Mouse (Mus musculus): ENCODE results near the gene Pnmal2. TPM values are rescaled to one million over a fixed set of nuclear protein-coding genes. Genes with fewer than 3 reads are reported as not detected.

Pnmal2 gene
- polyA plus RNA-seq, 1 experiment, result 0.83 TPM

DNA sequence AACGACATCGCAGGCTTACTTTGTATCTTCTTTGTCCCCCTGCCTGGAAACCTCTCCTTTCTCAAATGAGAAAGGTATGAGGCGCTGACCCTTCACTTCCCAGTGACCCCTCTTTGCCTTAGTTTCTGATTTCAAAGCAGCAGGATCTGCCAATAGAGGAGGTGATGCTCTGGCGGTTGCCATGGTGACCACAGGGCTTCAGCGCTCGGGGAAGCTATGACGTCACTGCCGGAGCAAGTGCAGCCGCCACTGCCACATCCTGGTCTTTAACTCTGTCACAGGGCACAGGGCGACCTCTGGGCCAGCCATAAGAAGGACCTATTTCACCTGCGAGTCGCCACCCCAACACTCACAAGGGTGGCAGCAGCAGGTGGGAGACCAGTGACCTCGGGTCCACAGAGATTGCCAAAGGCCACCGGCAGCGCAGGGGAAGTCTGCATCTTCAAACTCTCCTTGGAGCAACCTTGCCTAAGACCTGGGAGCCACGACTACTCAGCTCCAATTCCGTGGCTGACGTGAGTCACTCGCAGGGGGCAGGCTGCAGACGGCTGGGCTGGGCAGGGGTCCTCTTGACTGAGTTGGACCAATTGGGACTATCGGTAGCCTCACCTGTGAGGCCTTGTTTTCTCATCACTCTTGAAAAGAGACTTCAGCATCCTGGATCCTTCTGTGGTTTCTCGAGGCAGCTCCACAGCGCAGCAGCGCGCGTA, 38.5 kb downstream of the Pnmal2 start, which contains the start of gene Gm42372:
TSS of gene Gm42372 (plus strand) at position 228 of the 710 bp plus-strand sequence.
- DNase-seq (ENCODE audit: low spot score), result no peak

DNA sequence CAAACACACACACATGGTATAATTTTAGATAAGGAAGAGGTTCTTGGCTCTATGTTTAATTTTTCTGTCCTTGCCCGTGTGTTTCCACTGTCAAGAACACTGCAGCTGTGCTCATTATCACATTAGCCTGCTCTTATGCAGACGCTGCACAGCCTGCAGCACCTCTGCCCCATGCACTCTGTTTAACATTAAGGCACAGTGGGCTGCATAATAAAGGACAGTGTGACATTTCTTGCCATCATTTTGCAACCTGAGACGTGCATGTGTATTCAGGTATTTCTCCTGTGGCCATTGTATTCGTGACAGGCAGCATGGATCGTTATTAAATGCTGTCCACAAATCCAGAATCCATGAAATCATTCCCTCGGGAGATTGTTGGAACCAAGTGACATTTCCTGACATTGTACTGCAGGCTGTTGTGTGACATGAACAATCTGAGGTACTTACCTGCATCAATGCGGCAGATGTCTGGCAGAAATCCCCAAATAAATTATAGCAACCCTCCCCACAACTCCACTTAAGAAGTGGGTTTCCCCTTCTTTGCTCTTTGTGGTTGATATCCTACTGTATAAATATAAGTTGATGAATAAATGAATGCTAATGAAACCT, 43.2 kb downstream of the Pnmal2 start:
- no peak for DNase-seq (ENCODE audit: low spot score)

DNA sequence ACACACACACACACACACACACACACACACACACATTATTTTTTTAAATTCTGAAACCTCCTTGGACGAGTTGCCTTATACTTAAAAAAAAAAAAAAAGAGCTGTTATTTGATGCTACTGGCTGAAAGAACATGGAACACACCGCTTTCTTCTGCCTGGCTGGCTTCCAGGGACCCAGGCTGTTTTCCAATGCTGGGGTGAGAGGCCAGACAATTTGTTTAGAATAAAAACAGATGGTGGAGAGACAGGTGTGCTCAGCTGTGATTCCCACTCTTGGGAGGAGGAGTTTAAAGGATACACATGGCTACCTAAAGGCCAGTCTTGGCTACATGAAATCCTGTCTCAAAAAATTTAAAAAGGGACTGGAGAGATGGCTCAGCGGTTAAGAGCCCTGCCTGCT, 43.9 kb downstream of the Pnmal2 start:
- no peak for DNase-seq (ENCODE audit: low spot score)

DNA sequence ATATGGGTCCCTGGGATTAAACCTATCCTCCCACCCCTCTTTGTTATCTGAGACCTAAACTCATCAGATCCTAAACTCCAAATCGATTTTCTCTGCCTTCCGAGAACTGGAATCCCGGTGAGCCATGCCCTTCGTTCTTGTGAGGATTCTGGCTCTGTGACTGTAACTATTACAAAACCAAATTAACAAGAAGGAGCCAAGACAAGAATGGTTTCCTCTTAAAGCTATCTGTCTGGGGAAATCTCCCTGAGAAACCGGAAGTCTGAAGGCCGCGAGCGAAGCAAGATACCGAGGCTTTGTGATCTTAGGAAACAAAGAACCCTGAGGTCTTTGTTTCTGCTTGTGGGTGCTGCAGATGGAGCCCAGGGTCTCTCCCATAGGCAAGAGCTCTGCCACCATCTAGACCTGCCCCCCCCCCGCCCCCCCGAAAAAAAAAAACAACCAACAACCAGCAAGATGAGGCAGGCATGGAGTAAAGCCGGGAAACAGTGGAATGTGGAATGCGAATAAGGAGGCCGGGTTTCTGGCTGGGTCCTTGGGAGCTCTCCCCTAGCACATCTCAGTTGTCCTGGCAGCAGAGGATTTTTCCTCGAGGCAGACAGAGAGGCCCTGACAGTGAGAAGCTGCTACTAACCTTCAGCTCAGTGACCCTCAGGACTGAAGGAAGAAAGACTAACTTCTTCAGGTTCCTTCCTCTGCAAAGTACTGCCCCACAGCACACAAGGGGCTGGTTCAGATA, 45.7 kb downstream of the Pnmal2 start:
- DNase-seq (ENCODE audit: low spot score), result no peak

DNA sequence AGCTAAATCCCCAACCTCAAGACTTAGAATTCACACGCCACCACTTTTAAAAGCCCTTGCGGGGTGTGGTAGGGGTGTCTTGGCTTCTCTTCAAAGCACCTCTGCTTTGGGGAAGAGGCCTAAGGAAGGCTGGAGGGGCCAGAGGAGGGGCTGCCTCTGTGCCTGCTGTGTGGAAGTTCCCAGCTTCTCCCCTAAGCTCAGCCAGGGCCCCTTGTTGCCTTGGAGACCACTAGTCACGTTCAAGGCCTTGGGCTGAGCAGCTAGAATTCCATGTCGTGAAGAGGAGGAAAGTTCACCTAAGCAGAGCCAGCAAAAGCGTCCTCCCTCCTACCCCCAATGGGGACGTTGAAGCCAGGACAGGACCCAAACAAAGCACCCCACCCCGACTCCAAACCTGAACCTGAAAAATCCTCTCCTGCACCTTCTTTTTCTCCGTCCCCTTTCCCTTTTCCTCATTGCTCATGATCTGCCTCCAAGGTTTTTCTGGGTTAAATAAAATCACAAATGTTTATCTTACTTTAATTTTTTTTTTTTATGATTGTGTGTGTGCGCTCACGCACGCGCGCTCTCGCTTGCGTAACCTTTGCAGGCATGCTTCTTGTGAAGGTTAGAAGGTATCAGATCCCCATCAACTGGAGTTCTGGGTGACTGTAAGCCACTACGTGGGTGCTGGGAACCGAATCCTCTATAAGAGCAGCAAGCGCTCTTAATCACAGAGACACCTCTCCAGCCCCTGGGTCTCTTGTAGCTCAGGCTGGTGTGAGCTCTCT, 47.4 kb downstream of the Pnmal2 start:
- no peak for DNase-seq (ENCODE audit: low spot score)

DNA sequence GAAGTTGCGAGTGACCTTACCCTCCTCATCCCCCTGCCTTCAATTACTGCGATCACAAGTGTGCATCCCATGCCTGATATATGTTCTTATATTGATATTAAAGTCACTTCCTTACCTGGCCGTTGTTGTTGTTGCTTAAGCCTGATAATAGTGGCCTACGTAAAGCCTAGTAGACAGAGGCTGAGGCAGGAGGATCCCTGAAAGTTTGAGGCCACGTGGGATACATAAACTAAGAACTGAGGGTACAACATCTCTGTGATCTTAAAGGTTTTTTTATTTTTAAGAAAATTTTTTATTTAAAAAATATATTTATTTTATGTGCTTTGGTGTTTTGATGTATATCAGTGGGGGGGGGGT, 47.9 kb downstream of the Pnmal2 start, which contains the start of gene Ccdc8:
TSS of gene Ccdc8 (plus strand) at position 258 of the 357 bp plus-strand sequence.
- DNase-seq (ENCODE audit: low spot score), result no peak

DNA sequence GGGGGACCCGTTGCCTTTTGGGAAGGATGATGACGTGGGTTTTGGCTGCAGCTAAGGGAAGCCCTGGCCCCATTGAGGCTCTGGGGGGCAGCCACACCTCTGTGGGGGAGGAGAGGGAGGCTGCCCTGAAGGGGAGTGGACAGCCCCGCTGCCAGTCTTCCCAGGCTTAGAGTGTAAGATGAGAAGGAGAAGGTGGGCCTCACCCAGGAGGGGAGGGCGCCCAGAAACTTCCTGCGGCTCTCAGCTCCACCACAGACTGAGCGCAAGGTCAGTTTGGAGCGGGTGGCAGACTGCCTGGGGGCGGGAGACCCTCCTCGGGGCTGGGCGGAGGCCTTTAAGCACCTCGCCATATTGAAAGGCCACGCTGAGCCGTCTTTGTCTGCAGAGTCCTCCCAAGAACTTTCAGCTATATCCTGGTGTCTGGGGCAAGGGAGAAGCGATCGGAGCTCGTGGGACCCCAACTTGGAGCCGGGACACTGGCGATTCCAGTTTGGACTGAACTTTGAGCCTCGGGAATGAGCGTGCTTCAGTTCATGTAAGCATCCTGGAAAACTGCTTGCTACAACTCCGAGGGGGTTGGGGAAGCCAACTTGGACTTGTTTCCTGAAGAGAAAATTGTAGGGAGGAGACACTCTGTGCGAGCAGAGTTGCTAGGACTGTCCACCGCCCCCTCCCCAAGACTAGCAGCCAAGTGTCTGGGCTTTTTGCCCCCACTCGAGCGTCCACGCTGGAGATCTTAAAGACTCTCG, 49.3 kb downstream of the Pnmal2 start:
- no peak for DNase-seq (ENCODE audit: low spot score)

DNA sequence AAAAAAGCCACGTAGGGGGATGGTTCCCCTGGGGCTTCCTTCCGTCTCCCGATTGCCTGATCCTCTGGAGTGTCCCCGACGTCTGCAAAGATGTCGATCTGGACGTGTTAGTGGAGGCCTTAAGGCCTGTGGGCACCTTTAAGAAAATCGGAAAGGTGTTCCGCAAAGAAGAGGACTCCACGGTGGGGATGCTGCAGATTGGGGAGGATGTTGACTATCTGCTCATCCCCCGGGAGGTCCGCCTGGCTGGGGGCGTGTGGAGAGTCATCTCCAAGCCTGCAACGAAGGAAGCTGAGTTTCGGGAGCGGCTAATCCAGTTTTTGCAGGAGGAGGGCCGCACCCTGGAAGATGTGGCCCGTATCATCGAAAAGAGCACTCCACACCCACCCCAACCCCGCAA, 49.9 kb downstream of the Pnmal2 start:
- no peak for DNase-seq (ENCODE audit: low spot score)

DNA sequence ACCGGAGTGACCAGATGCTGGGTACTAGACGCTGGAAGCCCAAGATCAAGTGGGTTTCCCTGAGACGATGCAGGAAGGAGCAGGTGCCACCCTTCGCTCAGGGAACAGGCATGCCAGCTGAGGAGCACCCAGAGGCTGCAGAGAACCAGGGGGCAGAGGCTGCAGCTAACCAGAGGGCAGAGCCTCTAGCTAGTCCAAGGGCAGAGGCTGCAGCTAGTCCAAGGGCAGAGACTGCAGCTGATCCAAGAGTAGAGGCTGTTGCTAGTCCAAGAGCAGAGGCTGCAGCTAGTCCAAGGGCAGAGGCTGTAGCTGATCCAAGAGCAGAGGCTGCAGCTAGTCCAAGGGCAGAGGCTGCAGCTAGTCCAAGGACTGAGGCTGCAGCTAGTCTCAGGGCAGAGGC, 50.9 kb downstream of the Pnmal2 start:
- DNase-seq (ENCODE audit: low spot score), result no peak

Other genes with a start within 250 kb of the Pnmal2 start
- gene Ceacam9, start 222.8 kb upstream of the Pnmal2 start, polyA plus RNA-seq (2012; rRNA removed), result not detected in 2 replicates
- gene Ap2s1, start 206.3 kb upstream of the Pnmal2 start, polyA plus RNA-seq (2012; rRNA removed), result 190 and 236 TPM in 2 replicates
- 213 and 249 TPM in 2 replicates for gene Slc1a5, start 163.3 kb upstream of the Pnmal2 start, polyA plus RNA-seq (2012; rRNA removed)
- 78.6 and 101 TPM in 2 replicates for gene Strn4, start 128.8 kb upstream of the Pnmal2 start, polyA plus RNA-seq (2012; rRNA removed)
- gene Fkrp, start 128.0 kb upstream of the Pnmal2 start, polyA plus RNA-seq (2012; rRNA removed), result 17.2 and 21.3 TPM in 2 replicates
- 19.2 and 24.4 TPM in 2 replicates for gene Prkd2, start 101.8 kb upstream of the Pnmal2 start, polyA plus RNA-seq (2012; rRNA removed)
- 61.5 and 82.9 TPM in 2 replicates for gene Dact3, start 69.4 kb upstream of the Pnmal2 start, polyA plus RNA-seq (2012; rRNA removed)
- 26.7 and 27.5 TPM in 2 replicates for gene Gng8, start 52.9 kb upstream of the Pnmal2 start, polyA plus RNA-seq (2012; rRNA removed)
- 3.9 and 5.1 TPM in 2 replicates for gene Ptgir, start 38.2 kb upstream of the Pnmal2 start, polyA plus RNA-seq (2012; rRNA removed)
- gene Calm3, start 20.6 kb upstream of the Pnmal2 start, polyA plus RNA-seq (2012; rRNA removed), result 182 and 223 TPM in 2 replicates
- gene Pnmal1, start 15.0 kb downstream of the Pnmal2 start, polyA plus RNA-seq (2012; rRNA removed), result 0.03 TPM in 2 replicates
- 0.06 TPM in 1 of 2 replicates, not detected in the other for gene Gm42372, start 38.4 kb downstream of the Pnmal2 start, polyA plus RNA-seq (2012; rRNA removed)
- gene Ccdc8, start 48.0 kb downstream of the Pnmal2 start, polyA plus RNA-seq (2012; rRNA removed), result 9.5 and 9.6 TPM in 2 replicates
- 104 and 116 TPM in 2 replicates for gene Ppp5c, start 83.2 kb downstream of the Pnmal2 start, polyA plus RNA-seq (2012; rRNA removed)
- gene Hif3a, start 117.7 kb downstream of the Pnmal2 start, polyA plus RNA-seq (2012; rRNA removed), result 1.5 and 4.1 TPM in 2 replicates
- 0.08 and 0.18 TPM in 2 replicates for gene Psg16, start 129.4 kb downstream of the Pnmal2 start, polyA plus RNA-seq (2012; rRNA removed)
- gene Ceacam3, start 205.6 kb downstream of the Pnmal2 start, polyA plus RNA-seq (2012; rRNA removed), result 0.01 TPM in 1 of 2 replicates, not detected in the other

Measured in urinary bladder, adult 2 months (tissue).